Mouse (Mus musculus): ENCODE measurements around the gene Dlk2. TPM values are rescaled to one million over a fixed set of nuclear protein-coding genes. Genes with fewer than 3 reads are reported as not detected.

The Dlk2 gene
- polyA plus RNA-seq, 1 experiment from 2014 or later, result 2.0 TPM

GRCm38 (mm10) chr17:46268026-46268720, 29.0 kb upstream of the Dlk2 start:
- Histone ChIP-seq H3K9ac (replicated peaks; ENCODE audit: low read length) (no peak overlapping the region), H3K36me3 (replicated peaks; ENCODE audit: control insufficient read depth, insufficient read depth, low read depth, low read length) (peaks cover 10% of the 10 kb centered on the region; the same call in 1 of the 2 replicates), H3K27ac (replicated peaks; ENCODE audit: low read depth, low read length) (no peak overlapping the region)

GRCm38 (mm10) chr17:46269771-46270534, 27.3 kb upstream of the Dlk2 start:
- ATAC-seq (replicated peaks; ENCODE audit: insufficient number of reproducible peaks, low FRiP score, low TSS enrichment, low read depth) (no peak), DNase-seq (ENCODE audit: low spot score) (no peak)
- Histone ChIP-seq H3K27me3 (ENCODE audit: control insufficient read depth, insufficient read depth, low read length) (no peaks in the 10 kb centered on the region), H3K4me3 (ENCODE audit: low read depth, low read length) (no peak overlapping the region), H3K36me3 (replicated peaks; ENCODE audit: control insufficient read depth, insufficient read depth, low read depth, low read length) (peaks cover 8% of the 10 kb centered on the region; the same call in 1 of the 2 replicates), H3K27ac (replicated peaks; ENCODE audit: low read depth, low read length) (no peak overlapping the region), H3K4me1 (ENCODE audit: control insufficient read depth, insufficient read depth, low read length) (peaks cover 2% of the 10 kb centered on the region; the same call in 1 of the 2 replicates), H3K9me3 (replicated peaks; ENCODE audit: control insufficient read depth, low read length) (no peaks in the 10 kb centered on the region), H3K4me2 (ENCODE audit: low read depth, low read length) (no peak overlapping the region), H3K9ac (replicated peaks; ENCODE audit: low read length) (no peak overlapping the region)
- WGBS, result 84% methylated on average over 19 of the region's 19 CpGs

More at GRCm38 (mm10) chr17:46268026-46268720, 29.0 kb upstream of the Dlk2 start:
- Histone ChIP-seq H3K9me3 (replicated peaks; ENCODE audit: control insufficient read depth, low read length) (no peaks in the 10 kb centered on the region), H3K4me2 (ENCODE audit: low read depth, low read length) (no peak overlapping the region), H3K4me1 (ENCODE audit: control insufficient read depth, insufficient read depth, low read length) (peaks cover 2% of the 10 kb centered on the region; the same call in 1 of the 2 replicates), H3K4me3 (ENCODE audit: low read depth, low read length) (no peak overlapping the region), H3K27me3 (ENCODE audit: control insufficient read depth, insufficient read depth, low read length) (no peaks in the 10 kb centered on the region)
- DNase-seq (ENCODE audit: low spot score) (no peak), ATAC-seq (replicated peaks; ENCODE audit: insufficient number of reproducible peaks, low FRiP score, low TSS enrichment, low read depth) (no peak)
- 58% methylated on average over 10 of the region's 10 CpGs for whole genome bisulfite sequencing

DNA sequence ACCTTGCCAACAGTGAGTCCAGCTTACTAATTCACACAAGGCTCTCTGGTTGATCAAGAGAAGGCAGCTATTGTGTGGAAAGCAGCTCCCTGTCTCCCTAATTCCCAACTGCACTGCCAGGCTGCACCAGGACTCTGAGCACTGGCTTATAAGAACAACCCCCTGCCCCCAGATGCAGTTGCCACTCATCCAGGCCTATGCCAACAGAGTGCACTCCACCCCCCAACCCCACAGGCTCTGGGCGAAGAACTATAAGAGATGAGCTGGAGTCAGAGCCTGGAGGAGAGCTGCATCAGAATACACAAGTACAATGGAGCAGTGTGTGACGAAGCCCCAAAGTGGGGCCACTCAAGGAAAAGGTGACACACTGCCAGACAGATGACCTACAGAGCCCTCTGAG, 25.2 kb upstream of the Dlk2 start:
- Histone ChIP-seq H3K27me3 (ENCODE audit: control insufficient read depth, insufficient read depth, low read length) (no peaks in the 10 kb centered on the region), H3K9me3 (replicated peaks; ENCODE audit: control insufficient read depth, low read length) (no peaks in the 10 kb centered on the region), H3K4me1 (ENCODE audit: control insufficient read depth, insufficient read depth, low read length) (peaks cover 2% of the 10 kb centered on the region; the same call in 1 of the 2 replicates), H3K36me3 (replicated peaks; ENCODE audit: control insufficient read depth, insufficient read depth, low read depth, low read length) (peaks cover 4% of the 10 kb centered on the region; the same call in 1 of the 2 replicates), H3K27ac (replicated peaks; ENCODE audit: low read depth, low read length) (no peak overlapping the region), H3K4me2 (ENCODE audit: low read depth, low read length) (no peak overlapping the region), H3K4me3 (ENCODE audit: low read depth, low read length) (no peak overlapping the region), H3K9ac (replicated peaks; ENCODE audit: low read length) (no peak overlapping the region)
- WGBS, result 83% methylated on average over 2 of the region's 2 CpGs
- ATAC-seq (replicated peaks; ENCODE audit: insufficient number of reproducible peaks, low FRiP score, low TSS enrichment, low read depth), result no peak
- no peak for DNase-seq (ENCODE audit: low spot score)

DNA sequence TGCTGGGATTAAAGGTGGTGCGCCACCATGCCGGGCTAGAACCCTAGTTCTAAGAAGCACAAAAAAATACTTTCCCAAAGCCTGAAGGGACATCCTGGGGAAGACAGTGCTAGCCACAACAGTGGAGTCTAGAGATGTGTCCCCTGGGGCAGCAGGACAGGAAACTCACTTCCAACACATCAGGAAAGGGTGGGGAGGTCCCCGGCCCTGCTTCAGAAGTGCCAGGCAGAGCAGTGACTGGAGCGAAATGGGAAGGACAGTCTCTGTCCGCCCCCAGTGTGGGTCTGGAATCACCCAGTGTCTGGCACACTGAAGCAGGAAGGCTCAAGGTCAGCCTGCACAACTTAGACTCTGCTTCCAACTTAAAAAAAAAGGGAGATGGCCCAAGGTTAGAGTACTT, 24.5 kb upstream of the Dlk2 start:
- Histone ChIP-seq H3K4me2 (ENCODE audit: low read depth, low read length) (no peak overlapping the region), H3K9ac (replicated peaks; ENCODE audit: low read length) (no peak overlapping the region), H3K4me3 (ENCODE audit: low read depth, low read length) (no peak overlapping the region), H3K36me3 (replicated peaks; ENCODE audit: control insufficient read depth, insufficient read depth, low read depth, low read length) (peaks cover 4% of the 10 kb centered on the region; the same call in 1 of the 2 replicates), H3K4me1 (ENCODE audit: control insufficient read depth, insufficient read depth, low read length) (peaks cover 2% of the 10 kb centered on the region; the same call in 1 of the 2 replicates), H3K27ac (replicated peaks; ENCODE audit: low read depth, low read length) (no peak overlapping the region), H3K27me3 (ENCODE audit: control insufficient read depth, insufficient read depth, low read length) (no peaks in the 10 kb centered on the region), H3K9me3 (replicated peaks; ENCODE audit: control insufficient read depth, low read length) (no peaks in the 10 kb centered on the region)
- ATAC-seq (replicated peaks; ENCODE audit: insufficient number of reproducible peaks, low FRiP score, low TSS enrichment, low read depth), result no peak
- DNase-seq (ENCODE audit: low spot score), result no peak
- WGBS, result 82% methylated on average over 5 of the region's 5 CpGs

GRCm38 (mm10) chr17:46273803-46274236, 23.4 kb upstream of the Dlk2 start:
- WGBS, result 31% methylated on average over 1 of the region's 1 CpGs
- Histone ChIP-seq H3K9me3 (replicated peaks; ENCODE audit: control insufficient read depth, low read length) (no peaks in the 10 kb centered on the region), H3K27me3 (ENCODE audit: control insufficient read depth, insufficient read depth, low read length) (no peaks in the 10 kb centered on the region), H3K27ac (replicated peaks; ENCODE audit: low read depth, low read length) (no peak overlapping the region), H3K4me1 (ENCODE audit: control insufficient read depth, insufficient read depth, low read length) (peaks cover 2% of the 10 kb centered on the region; the same call in 1 of the 2 replicates), H3K4me3 (ENCODE audit: low read depth, low read length) (no peak overlapping the region), H3K4me2 (ENCODE audit: low read depth, low read length) (no peak overlapping the region), H3K36me3 (replicated peaks; ENCODE audit: control insufficient read depth, insufficient read depth, low read depth, low read length) (peaks cover 4% of the 10 kb centered on the region; the same call in 1 of the 2 replicates), H3K9ac (replicated peaks; ENCODE audit: low read length) (no peak overlapping the region)
- peak; percentile 39 for DNase-seq (ENCODE audit: low spot score)
- 0 out of 2 replicates have a peak, but pooled peaks have one; percentile 55 for ATAC-seq (replicated peaks; ENCODE audit: insufficient number of reproducible peaks, low FRiP score, low TSS enrichment, low read depth)

- no peak overlapping the region for H3K4me3 ChIP-seq (ENCODE audit: low read depth, low read length)
- no peak overlapping the region for H3K9ac ChIP-seq (replicated peaks; ENCODE audit: low read length)
- H3K27ac ChIP-seq (replicated peaks; ENCODE audit: low read depth, low read length), result no peak overlapping the region
- peaks cover 2% of the 10 kb centered on the region; the same call in 1 of the 2 replicates for H3K4me1 ChIP-seq (ENCODE audit: control insufficient read depth, insufficient read depth, low read length)
- H3K36me3 ChIP-seq (replicated peaks; ENCODE audit: control insufficient read depth, insufficient read depth, low read depth, low read length), result peaks cover 4% of the 10 kb centered on the region; the same call in 1 of the 2 replicates
- DNase-seq (ENCODE audit: low spot score), result no peak
- no peak for ATAC-seq (replicated peaks; ENCODE audit: insufficient number of reproducible peaks, low FRiP score, low TSS enrichment, low read depth)
- no peak overlapping the region; the same call in 1 of the 2 replicates for H3K4me2 ChIP-seq (ENCODE audit: low read depth, low read length)
- WGBS, result 38% methylated on average over 6 of the region's 6 CpGs
- H3K27me3 ChIP-seq (ENCODE audit: control insufficient read depth, insufficient read depth, low read length), result no peaks in the 10 kb centered on the region
- no peaks in the 10 kb centered on the region for H3K9me3 ChIP-seq (replicated peaks; ENCODE audit: control insufficient read depth, low read length)
Observed at GRCm38 (mm10) chr17:46274465-46274864, 22.8 kb upstream of the Dlk2 start.

GRCm38 (mm10) chr17:46275034-46275433, 22.2 kb upstream of the Dlk2 start:
- peaks cover 1% of the 10 kb centered on the region; the same call in 1 of the 2 replicates for H3K36me3 ChIP-seq (replicated peaks; ENCODE audit: control insufficient read depth, insufficient read depth, low read depth, low read length)
- no peak overlapping the region for H3K4me2 ChIP-seq (ENCODE audit: low read depth, low read length)

More at GRCm38 (mm10) chr17:46275034-46275433, 22.2 kb upstream of the Dlk2 start:
- Histone ChIP-seq H3K27ac (replicated peaks; ENCODE audit: low read depth, low read length) (no peak overlapping the region), H3K9ac (replicated peaks; ENCODE audit: low read length) (no peak overlapping the region), H3K9me3 (replicated peaks; ENCODE audit: control insufficient read depth, low read length) (no peaks in the 10 kb centered on the region), H3K4me1 (ENCODE audit: control insufficient read depth, insufficient read depth, low read length) (peaks cover 2% of the 10 kb centered on the region; the same call in 1 of the 2 replicates), H3K4me3 (ENCODE audit: low read depth, low read length) (no peak overlapping the region), H3K27me3 (ENCODE audit: control insufficient read depth, insufficient read depth, low read length) (no peaks in the 10 kb centered on the region)
- DNase-seq (ENCODE audit: low spot score) (no peak), ATAC-seq (replicated peaks; ENCODE audit: insufficient number of reproducible peaks, low FRiP score, low TSS enrichment, low read depth) (no peak)
- WGBS, result 74% methylated on average over 6 of the region's 6 CpGs

All from embryonic facial prominence, embryonic 11.5 days (tissue).